Mouse (Mus musculus) megakaryocyte, embryonic 14.5 days (primary cell): ENCODE results near the gene Ahnak. TPM values are rescaled to one million over a fixed set of nuclear protein-coding genes. Genes with fewer than 3 reads are reported as not detected.
"Not testable (repeated sequence)": the region's sequence is repeated elsewhere in the genome, so short reads cannot be mapped to it uniquely, and the experiment has no call there.

Experiments used
- H3K27me3 ChIP-seq: replicated peaks from 2 replicates; pipeline ENCODE3; 2012; ENCODE audit warnings: inconsistent platforms
- H3K36me3 ChIP-seq: replicated peaks from 2 replicates; pipeline ENCODE3; 2012; ENCODE audit warnings: low read length, inconsistent platforms, mixed read lengths
- H3K4me1 ChIP-seq: 2 replicates; pipeline ENCODE4 v1.6.1; 2012; ENCODE audit warnings: inconsistent platforms
- H3K4me3 ChIP-seq: replicated peaks from 2 replicates; pipeline ENCODE3; 2012; ENCODE audit warnings: moderate library complexity, mild to moderate bottlenecking, inconsistent platforms
- H3K9me3 ChIP-seq: 2 replicates; pipeline ENCODE4 v1.6.1; 2012; ENCODE audit warnings: inconsistent platforms
- FLI1 ChIP-seq: IDR thresholded peaks from 2 replicates; pipeline ENCODE4 v1.6.1; 2012; ENCODE audit warnings: low read length, inconsistent platforms, mixed read lengths
- GATA1 ChIP-seq: IDR thresholded peaks from 3 replicates; pipeline ENCODE4 v1.6.1; 2012; ENCODE audit warnings: mixed read lengths, low read length, inconsistent platforms, borderline replicate concordance
- polyA plus RNA-seq: library from polyadenylated mRNA; stranded (reverse); fragments of >175 nt; gene quantifications from 2 replicates; pipeline ENCODE4 v1.2.3, GENCODE M21; 2012; ENCODE audit warnings: low replicate concordance; ENCODE audit not compliant: insufficient read depth

Ahnak gene
- polyA plus RNA-seq, 1 experiment = 28.7 TPM

DNA sequence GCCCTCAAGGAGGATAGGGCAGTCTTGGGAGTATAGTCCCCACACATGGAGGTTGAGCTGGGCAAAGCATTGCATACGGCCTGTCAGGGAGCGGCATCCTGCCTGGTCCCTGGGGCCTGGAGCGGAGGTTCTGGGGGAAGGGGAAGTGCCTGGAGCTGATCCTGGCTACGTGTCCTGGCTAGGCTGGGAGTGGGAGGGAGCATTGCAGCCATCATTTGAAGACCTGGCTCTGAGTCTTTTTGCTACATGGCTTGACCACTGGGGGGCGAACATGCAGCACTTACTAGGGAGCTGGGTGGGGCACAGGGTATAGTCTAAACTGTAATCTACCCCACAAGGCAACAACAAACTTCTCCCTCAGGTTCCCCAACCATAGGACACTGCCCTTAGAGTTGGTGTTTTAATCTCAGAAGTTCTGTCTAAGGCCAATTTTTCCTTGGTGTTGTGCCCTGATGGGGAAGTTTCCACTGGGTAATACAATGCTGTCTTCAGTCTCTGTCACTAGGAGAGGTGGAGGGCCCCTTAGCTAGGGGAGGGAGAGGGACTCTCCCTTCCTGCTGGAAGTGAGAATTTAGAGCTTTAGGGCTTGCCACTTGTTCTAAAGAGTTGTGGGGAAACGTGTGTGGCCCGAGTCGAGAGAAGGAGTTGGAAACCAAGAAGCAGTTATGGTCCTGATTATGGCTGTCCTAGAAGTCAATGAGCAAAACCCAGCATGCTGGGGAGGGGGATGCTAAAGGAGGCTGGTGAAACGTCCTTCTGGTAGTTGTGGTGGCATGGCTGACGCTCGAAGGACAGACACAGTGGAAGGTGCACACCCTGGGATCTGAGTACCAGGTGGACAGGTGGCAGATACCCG, 3.9 kb downstream of the Ahnak start:
- H3K36me3 ChIP-seq = no peaks in the 10 kb centered on the region
- peaks cover 54% of the 10 kb centered on the region for H3K4me1 ChIP-seq
- TF ChIP-seq FLI1 = no peak
- TF ChIP-seq GATA1 = no peak
- peaks cover 37% of the 10 kb centered on the region for H3K27me3 ChIP-seq
- no peaks in the 10 kb centered on the region for H3K9me3 ChIP-seq
- peak overlapping the region; percentile 81 for H3K4me3 ChIP-seq

DNA sequence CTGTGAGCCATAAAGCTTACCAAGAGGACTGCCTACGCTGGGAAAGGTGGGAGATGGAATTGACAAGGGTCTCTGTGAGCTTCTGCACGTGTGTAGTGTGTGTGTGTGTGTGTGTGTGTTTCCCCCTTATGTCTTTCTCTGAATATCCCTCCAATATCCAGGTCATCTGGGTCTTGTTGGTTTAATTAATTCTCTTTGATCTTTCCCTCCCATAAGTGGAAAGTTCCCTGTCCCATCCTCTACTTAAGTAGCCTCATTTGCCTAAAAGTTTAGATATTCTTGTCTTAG, 4.5 kb downstream of the Ahnak start:
- no peaks in the 10 kb centered on the region for H3K9me3 ChIP-seq
- peak overlapping the region; percentile 64 for H3K4me3 ChIP-seq
- peaks cover 54% of the 10 kb centered on the region for H3K4me1 ChIP-seq
- H3K27me3 ChIP-seq = peaks cover 31% of the 10 kb centered on the region
- H3K36me3 ChIP-seq = no peaks in the 10 kb centered on the region
- TF ChIP-seq FLI1 (no peak), GATA1 (no peak)

DNA sequence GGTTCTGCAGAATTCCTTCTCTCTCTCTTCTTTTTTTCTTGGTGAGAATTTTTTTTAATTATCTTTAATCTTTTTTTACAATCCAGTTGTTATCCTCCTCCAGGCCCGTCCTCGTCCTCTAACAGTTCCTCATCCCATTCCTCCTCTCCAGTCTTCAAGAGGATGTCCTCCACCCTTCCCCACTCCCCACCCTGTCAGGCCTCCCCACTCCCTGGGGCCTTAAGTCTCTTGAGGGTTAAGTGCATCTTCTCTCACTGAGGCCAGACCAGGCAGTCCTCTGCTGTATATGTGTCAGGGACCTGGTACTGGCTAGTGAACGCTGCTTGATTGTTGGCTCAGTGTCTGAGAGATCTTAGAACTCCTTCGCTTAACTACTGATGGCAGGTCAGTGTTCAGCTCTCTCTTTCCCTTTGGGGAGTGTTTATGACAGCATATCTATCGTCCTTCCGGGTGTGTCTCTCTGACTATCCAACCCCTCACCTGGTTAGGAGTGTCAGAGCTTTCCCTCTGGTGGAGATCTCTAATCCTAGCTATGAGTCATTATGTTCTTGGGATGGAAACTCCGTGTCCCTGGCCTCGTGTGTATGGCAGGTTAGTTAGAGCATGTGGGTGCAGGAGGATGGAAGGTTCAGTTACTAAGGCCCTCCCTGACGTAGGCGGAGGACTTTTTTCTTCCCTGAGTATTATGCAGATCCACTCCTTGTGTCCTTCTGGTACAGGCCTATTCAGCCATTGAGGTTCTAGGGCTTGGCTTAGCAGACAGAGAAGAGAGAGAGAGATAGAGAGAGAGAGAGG, 5.9 kb downstream of the Ahnak start:
- Histone ChIP-seq H3K27me3 (peaks cover 17% of the 10 kb centered on the region), H3K4me3 (no peak overlapping the region), H3K36me3 (peaks cover 2% of the 10 kb centered on the region), H3K9me3 (no peaks in the 10 kb centered on the region), H3K4me1 (peaks cover 41% of the 10 kb centered on the region)
- TF ChIP-seq GATA1 = no peak

DNA sequence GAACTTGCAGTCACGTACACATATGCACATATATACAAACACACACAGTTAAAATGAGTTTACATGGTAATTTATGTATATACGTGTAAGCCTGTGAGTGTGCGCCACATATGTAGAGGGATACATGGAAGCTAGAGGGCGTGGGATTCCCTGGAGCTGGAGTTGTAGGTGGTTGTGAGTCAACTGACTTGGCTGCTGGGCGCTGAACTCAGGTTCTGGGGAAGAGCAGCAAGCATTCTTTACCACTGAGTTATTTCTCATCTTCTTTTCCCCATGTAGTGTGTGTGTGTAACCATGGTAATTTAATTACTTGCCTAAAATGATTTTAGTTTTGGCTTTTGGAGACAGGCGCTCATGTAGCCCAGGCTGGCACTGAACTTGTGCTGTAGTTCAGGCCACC, 7.5 kb downstream of the Ahnak start:
- Histone ChIP-seq H3K9me3 (no peaks in the 10 kb centered on the region), H3K36me3 (peaks cover 7% of the 10 kb centered on the region), H3K27me3 (peaks cover 3% of the 10 kb centered on the region), H3K4me1 (peaks cover 41% of the 10 kb centered on the region), H3K4me3 (no peak overlapping the region)
- TF ChIP-seq GATA1 (no peak), FLI1 (no peak)

DNA sequence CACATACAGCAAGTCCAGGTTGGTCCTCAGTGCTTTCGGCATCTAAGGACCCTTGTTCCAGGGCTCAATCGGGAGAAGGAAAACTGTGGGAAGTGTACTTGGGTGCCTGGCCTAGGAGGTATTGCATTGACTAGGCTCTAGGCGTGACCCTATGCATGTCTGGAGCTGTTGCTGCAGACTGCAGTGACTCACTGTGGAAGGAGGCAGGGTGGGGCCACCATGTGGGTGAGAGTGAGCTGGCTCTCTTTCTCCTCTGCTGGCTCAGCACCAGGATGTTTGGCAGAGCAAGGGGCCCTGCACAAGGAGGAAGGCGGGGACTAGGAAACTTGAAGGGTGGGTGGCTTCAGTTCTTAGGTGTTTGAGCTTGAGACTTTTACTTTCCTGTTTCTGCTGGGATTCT, 8.5 kb downstream of the Ahnak start:
- TF ChIP-seq FLI1 = no peak
- TF ChIP-seq GATA1 = no peak
- H3K4me3 ChIP-seq = peak overlapping the region; percentile 66
- H3K27me3 ChIP-seq = peaks cover 2% of the 10 kb centered on the region
- no peaks in the 10 kb centered on the region for H3K9me3 ChIP-seq
- H3K4me1 ChIP-seq = peaks cover 38% of the 10 kb centered on the region
- H3K36me3 ChIP-seq = peaks cover 17% of the 10 kb centered on the region

DNA sequence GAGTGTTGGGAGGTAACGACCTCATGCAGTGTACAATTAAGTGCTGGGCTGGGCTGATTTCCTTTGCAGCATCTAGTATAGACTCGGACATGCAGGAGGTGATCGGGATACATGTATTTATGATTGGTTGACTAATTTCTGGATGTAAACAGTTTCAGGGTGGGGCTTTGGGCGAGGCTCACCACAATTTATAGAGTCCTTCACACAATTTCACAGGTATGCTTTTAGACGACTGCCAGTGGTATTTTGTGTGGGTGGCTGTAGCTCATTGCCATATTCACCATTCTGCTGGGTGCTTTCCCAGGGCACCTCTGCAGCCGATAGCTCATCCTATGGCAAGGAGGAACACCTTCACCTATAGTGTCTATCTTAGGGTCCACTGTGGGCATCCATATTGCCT, 9.5 kb downstream of the Ahnak start:
- Histone ChIP-seq H3K9me3 (no peaks in the 10 kb centered on the region), H3K4me1 (peaks cover 28% of the 10 kb centered on the region), H3K4me3 (no peak overlapping the region), H3K36me3 (peaks cover 19% of the 10 kb centered on the region), H3K27me3 (peaks cover 2% of the 10 kb centered on the region)
- TF ChIP-seq GATA1 (no peak), FLI1 (no peak)

DNA sequence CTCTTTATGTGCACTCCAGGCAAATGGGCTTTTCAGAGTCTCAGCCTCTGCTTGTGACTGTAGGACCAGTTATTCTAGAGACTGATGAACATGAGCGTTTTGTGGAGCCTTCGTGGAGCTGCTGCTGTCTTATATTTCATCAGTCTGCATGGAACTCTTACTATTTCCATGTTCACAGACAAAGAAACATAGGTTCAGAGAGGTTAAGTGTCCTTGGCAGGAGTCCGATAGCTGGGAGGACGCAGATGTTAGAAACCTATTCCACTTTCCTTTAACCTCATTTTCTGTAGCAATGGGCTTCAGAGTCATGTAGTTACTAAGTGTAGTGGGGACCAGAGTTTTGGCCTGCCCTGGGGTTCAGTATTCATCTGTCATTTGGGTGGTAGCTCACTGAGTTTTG, 10.1 kb downstream of the Ahnak start:
- Histone ChIP-seq H3K4me1 (peaks cover 28% of the 10 kb centered on the region), H3K27me3 (peaks cover 2% of the 10 kb centered on the region), H3K9me3 (no peaks in the 10 kb centered on the region), H3K36me3 (peaks cover 20% of the 10 kb centered on the region), H3K4me3 (no peak overlapping the region)
- TF ChIP-seq FLI1 = no peak
- no peak for TF ChIP-seq GATA1

DNA sequence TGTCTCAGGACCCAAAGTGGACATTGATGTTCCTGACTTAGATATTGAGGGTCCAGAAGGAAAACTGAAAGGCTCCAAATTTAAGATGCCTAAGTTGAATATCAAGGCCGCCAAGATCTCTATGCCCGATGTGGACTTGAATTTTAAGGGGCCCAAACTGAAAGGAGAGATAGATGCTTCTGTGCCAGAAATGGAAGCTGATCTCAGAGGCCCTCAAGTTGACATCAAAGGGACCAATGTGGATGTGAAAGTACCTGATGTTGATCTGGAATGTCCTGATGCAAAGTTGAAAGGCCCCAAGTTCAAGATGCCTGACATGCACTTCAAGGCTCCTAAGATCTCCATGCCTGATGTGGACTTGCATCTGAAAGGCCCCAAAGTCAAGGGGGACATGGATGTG, 17.8 kb downstream of the Ahnak start:
- H3K9me3 ChIP-seq, H3K4me3 ChIP-seq, H3K36me3 ChIP-seq, H3K27me3 ChIP-seq, H3K4me1 ChIP-seq: not testable (repeated sequence)

DNA sequence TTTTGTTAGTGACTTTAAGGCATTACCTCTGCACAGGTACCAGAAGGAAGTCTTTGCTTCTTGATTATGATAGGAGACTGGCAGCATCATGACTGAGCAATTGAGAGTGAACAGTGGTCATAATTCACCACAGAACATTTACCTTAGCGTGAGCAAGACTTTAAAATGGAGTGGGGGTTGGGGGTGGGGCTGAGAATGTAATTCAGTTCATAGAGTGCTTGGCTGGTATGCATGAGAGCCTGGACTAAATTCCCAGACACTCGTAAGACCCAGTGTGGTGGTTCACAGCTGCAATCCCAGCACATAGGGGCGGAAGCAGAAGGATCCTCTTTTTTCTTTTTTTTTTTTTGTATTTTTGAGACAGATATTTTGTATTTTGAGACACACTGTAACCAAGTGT, 30.2 kb downstream of the Ahnak start:
- H3K9me3 ChIP-seq = no peaks in the 10 kb centered on the region
- no peak overlapping the region for H3K4me3 ChIP-seq
- no peaks in the 10 kb centered on the region for H3K4me1 ChIP-seq
- no peak for TF ChIP-seq GATA1
- TF ChIP-seq FLI1 = no peak
- peaks cover 2% of the 10 kb centered on the region for H3K36me3 ChIP-seq
- peaks cover 19% of the 10 kb centered on the region for H3K27me3 ChIP-seq

DNA sequence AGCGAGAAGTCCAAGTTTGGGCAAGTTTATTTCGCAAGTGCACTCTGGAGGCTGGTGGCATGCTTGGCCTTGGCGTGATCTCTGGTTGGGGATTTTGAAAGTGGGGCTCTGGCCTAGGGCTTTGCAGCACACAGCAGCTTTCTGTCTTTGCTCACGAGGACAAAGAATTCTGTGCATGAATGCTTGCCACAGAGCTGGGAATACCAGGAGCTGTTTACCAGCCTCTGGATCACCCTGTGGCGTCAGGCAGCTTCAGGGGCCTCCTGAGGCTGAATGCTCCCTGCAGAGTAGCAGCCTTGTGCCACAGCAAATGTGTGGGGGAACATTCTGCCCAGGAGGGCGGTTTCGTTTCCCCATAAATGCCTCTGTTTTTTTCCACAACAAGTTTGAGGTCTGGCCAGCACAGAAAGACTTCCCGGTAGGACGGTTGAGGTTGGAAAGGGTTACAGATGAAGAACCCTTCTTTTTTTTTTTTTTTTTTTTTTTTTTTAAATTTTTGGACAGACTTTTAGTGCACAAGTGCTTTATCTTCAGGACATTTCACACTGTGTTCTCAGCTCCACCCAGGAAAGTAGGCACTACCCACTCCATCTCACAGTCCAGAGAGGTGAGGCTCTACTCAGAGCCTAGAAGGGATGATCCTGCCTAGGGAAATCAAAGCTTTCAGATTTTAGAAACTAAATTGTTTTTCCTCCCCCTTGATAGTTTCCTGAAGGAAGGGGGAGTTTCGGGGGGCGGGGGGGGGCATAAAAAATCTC, 34.1 kb downstream of the Ahnak start:
- H3K27me3 ChIP-seq = peaks cover 27% of the 10 kb centered on the region
- H3K4me1 ChIP-seq = peaks cover 8% of the 10 kb centered on the region; the same call in 1 of the 2 replicates
- no peak overlapping the region for H3K4me3 ChIP-seq

More for the DNA sequence above, 34.1 kb downstream of the Ahnak start:
- no peak for TF ChIP-seq GATA1
- TF ChIP-seq FLI1 = no peak
- Histone ChIP-seq H3K36me3 (no peaks in the 10 kb centered on the region), H3K9me3 (no peaks in the 10 kb centered on the region)
